Mouse (Mus musculus): ENCODE measurements at regions not wholly inside any gene's neighbourhood (a gene's known extent, or its start where the extent isn't known, plus 50 kb on each side); places are given as distances from the start of the nearest gene placed in this dataset.

- no peak overlapping the region for H3K4me2 ChIP-seq
- no peaks in the 10 kb centered on the region for H3K4me1 ChIP-seq (replicated peaks)
- ATAC-seq (ENCODE audit: low read depth) = no peak
- H3K27me3 ChIP-seq = no peaks in the 10 kb centered on the region
- H3K4me3 ChIP-seq = no peak overlapping the region
- H3K27ac ChIP-seq (replicated peaks) = no peak overlapping the region
- no peaks in the 10 kb centered on the region for H3K9me3 ChIP-seq
- WGBS = 79% methylated on average over 4 of the region's 4 CpGs
- H3K9ac ChIP-seq = no peak overlapping the region
- no peaks in the 10 kb centered on the region for H3K36me3 ChIP-seq
Observed at GRCm38 (mm10) chr17:82731561-82731960, 483.5 kb upstream of the Pkdcc start.

- no peak for ATAC-seq (ENCODE audit: low read depth)
- H3K4me2 ChIP-seq = no peak overlapping the region
- WGBS = 93% methylated on average over 1 of the region's 1 CpGs
Observed at GRCm38 (mm10) chr17:82742445-82742844, 472.6 kb upstream of the Pkdcc start.

GRCm38 (mm10) chr17:82757400-82757799, 457.7 kb upstream of the Pkdcc start:
- WGBS = 65% methylated on average over 3 of the region's 3 CpGs
- Histone ChIP-seq H3K36me3 (no peaks in the 10 kb centered on the region), H3K4me1 (replicated peaks) (no peaks in the 10 kb centered on the region), H3K27ac (replicated peaks) (no peak overlapping the region), H3K4me2 (no peak overlapping the region), H3K9me3 (no peaks in the 10 kb centered on the region), H3K9ac (no peak overlapping the region), H3K27me3 (no peaks in the 10 kb centered on the region), H3K4me3 (no peak overlapping the region)
- ATAC-seq (ENCODE audit: low read depth) = no peak

More at GRCm38 (mm10) chr17:82742445-82742844, 472.6 kb upstream of the Pkdcc start:
- Histone ChIP-seq H3K9ac (no peak overlapping the region), H3K27ac (replicated peaks) (no peak overlapping the region), H3K27me3 (no peaks in the 10 kb centered on the region), H3K9me3 (no peaks in the 10 kb centered on the region), H3K4me3 (no peak overlapping the region), H3K36me3 (no peaks in the 10 kb centered on the region), H3K4me1 (replicated peaks) (no peaks in the 10 kb centered on the region)

GRCm38 (mm10) chr17:82779096-82779495, 436.0 kb upstream of the Pkdcc start:
- no peak overlapping the region for H3K4me2 ChIP-seq
- no peak overlapping the region for H3K9ac ChIP-seq
- H3K4me3 ChIP-seq = no peak overlapping the region
- H3K9me3 ChIP-seq = no peaks in the 10 kb centered on the region
- ATAC-seq (ENCODE audit: low read depth) = no peak
- H3K27me3 ChIP-seq = no peaks in the 10 kb centered on the region
- H3K36me3 ChIP-seq = no peaks in the 10 kb centered on the region
- no peak overlapping the region for H3K27ac ChIP-seq (replicated peaks)
- no peaks in the 10 kb centered on the region for H3K4me1 ChIP-seq (replicated peaks)
- 95% methylated on average over 2 of the region's 2 CpGs for WGBS

GRCm38 (mm10) chr17:82822129-82822528, 393.0 kb upstream of the Pkdcc start:
- H3K4me3 ChIP-seq = no peak overlapping the region
- H3K4me2 ChIP-seq = no peak overlapping the region
- 0 out of 2 replicates have a peak, but pooled peaks cover 5% of the 10 kb centered on the region for H3K9me3 ChIP-seq
- WGBS = 79% methylated on average over 3 of the region's 3 CpGs
- no peaks in the 10 kb centered on the region for H3K4me1 ChIP-seq (replicated peaks)
- no peak for ATAC-seq (ENCODE audit: low read depth)
- H3K27me3 ChIP-seq = no peaks in the 10 kb centered on the region
- no peak overlapping the region for H3K9ac ChIP-seq
- H3K27ac ChIP-seq (replicated peaks) = no peak overlapping the region
- H3K36me3 ChIP-seq = no peaks in the 10 kb centered on the region

- H3K36me3 ChIP-seq = no peaks in the 10 kb centered on the region
- no peak overlapping the region for H3K9ac ChIP-seq
- H3K9me3 ChIP-seq = 0 out of 2 replicates have a peak, but pooled peaks cover 5% of the 10 kb centered on the region
- H3K4me2 ChIP-seq = no peak overlapping the region
- H3K4me1 ChIP-seq (replicated peaks) = no peaks in the 10 kb centered on the region
- 79% methylated on average over 7 of the region's 7 CpGs for WGBS
- no peak overlapping the region for H3K4me3 ChIP-seq
- no peaks in the 10 kb centered on the region for H3K27me3 ChIP-seq
- no peak overlapping the region for H3K27ac ChIP-seq (replicated peaks)
- ATAC-seq (ENCODE audit: low read depth) = no peak
Observed at GRCm38 (mm10) chr17:82824057-82824456, 391.0 kb upstream of the Pkdcc start.

GRCm38 (mm10) chr17:82824619-82825018, 390.5 kb upstream of the Pkdcc start:
- Histone ChIP-seq H3K9me3 (0 out of 2 replicates have a peak, but pooled peaks cover 5% of the 10 kb centered on the region), H3K9ac (no peak overlapping the region), H3K36me3 (no peaks in the 10 kb centered on the region), H3K27me3 (no peaks in the 10 kb centered on the region), H3K4me3 (no peak overlapping the region), H3K4me1 (replicated peaks) (no peaks in the 10 kb centered on the region), H3K27ac (replicated peaks) (no peak overlapping the region), H3K4me2 (no peak overlapping the region)
- WGBS = 92% methylated on average over 6 of the region's 6 CpGs
- ATAC-seq (ENCODE audit: low read depth) = no peak

GRCm38 (mm10) chr17:82827170-82827569, 387.9 kb upstream of the Pkdcc start:
- Histone ChIP-seq H3K4me1 (replicated peaks) (no peaks in the 10 kb centered on the region), H3K36me3 (no peaks in the 10 kb centered on the region), H3K9ac (no peak overlapping the region), H3K27me3 (no peaks in the 10 kb centered on the region), H3K4me2 (no peak overlapping the region), H3K27ac (replicated peaks) (no peak overlapping the region), H3K9me3 (0 out of 2 replicates have a peak, but pooled peaks cover 5% of the 10 kb centered on the region), H3K4me3 (no peak overlapping the region)
- ATAC-seq (ENCODE audit: low read depth) = no peak

- no peak overlapping the region for H3K9ac ChIP-seq
- WGBS = 95% methylated on average over 8 of the region's 8 CpGs
- ATAC-seq (ENCODE audit: low read depth) = no peak
- H3K27me3 ChIP-seq = no peaks in the 10 kb centered on the region
- H3K27ac ChIP-seq (replicated peaks) = no peak overlapping the region
- H3K4me3 ChIP-seq = no peak overlapping the region
- no peaks in the 10 kb centered on the region for H3K4me1 ChIP-seq (replicated peaks)
- H3K4me2 ChIP-seq = no peak overlapping the region
- H3K36me3 ChIP-seq = no peaks in the 10 kb centered on the region
- 0 out of 2 replicates have a peak, but pooled peaks cover 5% of the 10 kb centered on the region for H3K9me3 ChIP-seq
Observed at GRCm38 (mm10) chr17:82827841-82828240, 387.3 kb upstream of the Pkdcc start.

GRCm38 (mm10) chr17:82828434-82828997, 386.6 kb upstream of the Pkdcc start:
- Histone ChIP-seq H3K27me3 (no peaks in the 10 kb centered on the region), H3K4me2 (no peak overlapping the region), H3K36me3 (no peaks in the 10 kb centered on the region), H3K9me3 (0 out of 2 replicates have a peak, but pooled peaks cover 5% of the 10 kb centered on the region), H3K4me1 (replicated peaks) (no peaks in the 10 kb centered on the region), H3K4me3 (no peak overlapping the region), H3K27ac (replicated peaks) (no peak overlapping the region), H3K9ac (no peak overlapping the region)
- 78% methylated on average over 5 of the region's 5 CpGs for WGBS
- no peak for ATAC-seq (ENCODE audit: low read depth)

- 0 out of 2 replicates have a peak, but pooled peaks cover 5% of the 10 kb centered on the region for H3K9me3 ChIP-seq
- 98% methylated on average over 2 of the region's 2 CpGs for WGBS
- no peak overlapping the region for H3K4me2 ChIP-seq
- no peak overlapping the region for H3K4me3 ChIP-seq
- H3K27ac ChIP-seq (replicated peaks) = no peak overlapping the region
- no peaks in the 10 kb centered on the region for H3K36me3 ChIP-seq
- no peaks in the 10 kb centered on the region for H3K4me1 ChIP-seq (replicated peaks)
- ATAC-seq (ENCODE audit: low read depth) = no peak
- no peaks in the 10 kb centered on the region for H3K27me3 ChIP-seq
- H3K9ac ChIP-seq = no peak overlapping the region
Observed at GRCm38 (mm10) chr17:82829415-82829814, 385.7 kb upstream of the Pkdcc start.

GRCm38 (mm10) chr17:82834177-82834576, 380.9 kb upstream of the Pkdcc start:
- no peaks in the 10 kb centered on the region for H3K27me3 ChIP-seq
- H3K4me3 ChIP-seq = no peak overlapping the region
- no peaks in the 10 kb centered on the region for H3K9me3 ChIP-seq
- no peak overlapping the region for H3K27ac ChIP-seq (replicated peaks)
- no peaks in the 10 kb centered on the region for H3K4me1 ChIP-seq (replicated peaks)
- no peak for ATAC-seq (ENCODE audit: low read depth)
- H3K9ac ChIP-seq = no peak overlapping the region
- WGBS = 89% methylated on average over 3 of the region's 3 CpGs
- H3K4me2 ChIP-seq = no peak overlapping the region
- no peaks in the 10 kb centered on the region for H3K36me3 ChIP-seq

- Histone ChIP-seq H3K9ac (no peak overlapping the region), H3K36me3 (no peaks in the 10 kb centered on the region), H3K27ac (replicated peaks) (no peak overlapping the region), H3K4me1 (replicated peaks) (no peaks in the 10 kb centered on the region), H3K9me3 (no peaks in the 10 kb centered on the region), H3K27me3 (no peaks in the 10 kb centered on the region), H3K4me3 (no peak overlapping the region), H3K4me2 (no peak overlapping the region)
- no peak for ATAC-seq (ENCODE audit: low read depth)
- WGBS = 90% methylated on average over 3 of the region's 3 CpGs
Observed at GRCm38 (mm10) chr17:82836115-82836514, 379.0 kb upstream of the Pkdcc start.
